Mouse (Mus musculus): Measurements from ENCODE around the gene Dlgap4. TPM values are rescaled to one million over a fixed set of nuclear protein-coding genes. Genes with fewer than 3 reads are reported as not detected.
A peak's percentile ranks its signal among the peaks of the same experiment; 100 is the strongest.

Dlgap4 gene
- polyA plus RNA-seq, 1 experiment from 2014 or later, result 137 TPM

- Histone ChIP-seq H3K9ac (peak overlapping the region; percentile 98), H3K4me2 (replicated peaks) (peak overlapping the region; percentile 81), H3K4me1 (peaks cover 55% of the 10 kb centered on the region), H3K9me3 (no peaks in the 10 kb centered on the region), H3K4me3 (peak overlapping the region; percentile 95), H3K27ac (peak overlapping the region; percentile 82; the same call in 1 of the 2 replicates), H3K27me3 (no peaks in the 10 kb centered on the region), H3K36me3 (no peaks in the 10 kb centered on the region)
- WGBS, result 86% methylated on average over 8 of the region's 8 CpGs
- ATAC-seq (ENCODE audit: insufficient number of reproducible peaks, insufficient read depth, low FRiP score, low TSS enrichment), result no peak
Observed at GRCm38 (mm10) chr2:156719549-156720312, 106.2 kb downstream of the Dlgap4 start.

GRCm38 (mm10) chr2:156720313-156720674 is 106.8 kb downstream of the Dlgap4 start:
- 1% methylated on average over 10 of the region's 10 CpGs for WGBS
- H3K36me3 ChIP-seq, result no peaks in the 10 kb centered on the region

GRCm38 (mm10) chr2:156720675-156721553 is 107.4 kb downstream of the Dlgap4 start:
- Histone ChIP-seq H3K4me2 (replicated peaks) (peak overlapping the region; percentile 81), H3K9me3 (no peaks in the 10 kb centered on the region), H3K36me3 (no peaks in the 10 kb centered on the region), H3K4me3 (peak overlapping the region; percentile 95), H3K9ac (peak overlapping the region; percentile 98), H3K4me1 (peaks cover 67% of the 10 kb centered on the region), H3K27me3 (no peaks in the 10 kb centered on the region), H3K27ac (peak overlapping the region; percentile 89)
- peak; percentile 81 for ATAC-seq (ENCODE audit: insufficient number of reproducible peaks, insufficient read depth, low FRiP score, low TSS enrichment)
- WGBS, result under 1% methylated on average over 85 of the region's 114 CpGs

More at GRCm38 (mm10) chr2:156720313-156720674, 106.8 kb downstream of the Dlgap4 start:
- Histone ChIP-seq H3K4me1 (peaks cover 60% of the 10 kb centered on the region), H3K27ac (peak overlapping the region; percentile 82), H3K9me3 (no peaks in the 10 kb centered on the region), H3K9ac (peak overlapping the region; percentile 98), H3K4me3 (peak overlapping the region; percentile 95), H3K4me2 (replicated peaks) (peak overlapping the region; percentile 81), H3K27me3 (no peaks in the 10 kb centered on the region)
- no peak for ATAC-seq (ENCODE audit: insufficient number of reproducible peaks, insufficient read depth, low FRiP score, low TSS enrichment)

- Histone ChIP-seq H3K27me3 (no peaks in the 10 kb centered on the region), H3K4me1 (peaks cover 73% of the 10 kb centered on the region), H3K9ac (peak overlapping the region; percentile 98), H3K4me2 (replicated peaks) (peak overlapping the region; percentile 81), H3K9me3 (no peaks in the 10 kb centered on the region), H3K27ac (peak overlapping the region; percentile 89), H3K4me3 (peak overlapping the region; percentile 95), H3K36me3 (no peaks in the 10 kb centered on the region)
- under 1% methylated on average over 17 of the region's 17 CpGs for WGBS
- no peak for ATAC-seq (ENCODE audit: insufficient number of reproducible peaks, insufficient read depth, low FRiP score, low TSS enrichment)
Observed at GRCm38 (mm10) chr2:156721554-156722070, 108.1 kb downstream of the Dlgap4 start.

- Histone ChIP-seq H3K4me3 (peak overlapping the region; percentile 95), H3K4me2 (replicated peaks) (peak overlapping the region; percentile 81), H3K27me3 (no peaks in the 10 kb centered on the region), H3K9ac (peak overlapping the region; percentile 98), H3K9me3 (no peaks in the 10 kb centered on the region), H3K27ac (peak overlapping the region; percentile 89), H3K36me3 (no peaks in the 10 kb centered on the region), H3K4me1 (peaks cover 73% of the 10 kb centered on the region)
- peak; percentile 16; the same call in 1 of the 2 replicates for ATAC-seq (ENCODE audit: insufficient number of reproducible peaks, insufficient read depth, low FRiP score, low TSS enrichment)
- WGBS, result under 1% methylated on average over 15 of the region's 15 CpGs
Observed at GRCm38 (mm10) chr2:156722071-156722575, 108.6 kb downstream of the Dlgap4 start.

- Histone ChIP-seq H3K4me3 (peak overlapping the region; percentile 95), H3K4me2 (replicated peaks) (peak overlapping the region; percentile 81), H3K4me1 (peaks cover 69% of the 10 kb centered on the region), H3K9me3 (no peaks in the 10 kb centered on the region), H3K27ac (no peak overlapping the region), H3K36me3 (no peaks in the 10 kb centered on the region), H3K9ac (0 out of 2 replicates have a peak overlapping the region, but pooled peaks have one; percentile 98), H3K27me3 (no peaks in the 10 kb centered on the region)
- WGBS, result 60% methylated on average over 5 of the region's 5 CpGs
- ATAC-seq (ENCODE audit: insufficient number of reproducible peaks, insufficient read depth, low FRiP score, low TSS enrichment), result no peak
Observed at GRCm38 (mm10) chr2:156722752-156723151, 109.2 kb downstream of the Dlgap4 start.

- Histone ChIP-seq H3K4me1 (peaks cover 57% of the 10 kb centered on the region), H3K27ac (no peak overlapping the region), H3K27me3 (no peaks in the 10 kb centered on the region), H3K36me3 (peaks cover 4% of the 10 kb centered on the region; the same call in 1 of the 2 replicates), H3K9me3 (no peaks in the 10 kb centered on the region), H3K9ac (no peak overlapping the region), H3K4me3 (no peak overlapping the region), H3K4me2 (replicated peaks) (no peak overlapping the region)
- no peak for ATAC-seq (ENCODE audit: insufficient number of reproducible peaks, insufficient read depth, low FRiP score, low TSS enrichment)
- WGBS, result 63% methylated on average over 1 of the region's 1 CpGs
Observed at GRCm38 (mm10) chr2:156723899-156724523, 110.5 kb downstream of the Dlgap4 start.

GRCm38 (mm10) chr2:156724871-156725270 is 111.4 kb downstream of the Dlgap4 start:
- peaks cover 5% of the 10 kb centered on the region; the same call in 1 of the 2 replicates for H3K36me3 ChIP-seq
- H3K4me1 ChIP-seq, result peaks cover 60% of the 10 kb centered on the region
- no peaks in the 10 kb centered on the region for H3K9me3 ChIP-seq
- H3K4me2 ChIP-seq (replicated peaks), result no peak overlapping the region; the same call in 1 of the 2 replicates
- H3K9ac ChIP-seq, result no peak overlapping the region
- 62% methylated on average over 4 of the region's 4 CpGs for WGBS
- no peak overlapping the region for H3K27ac ChIP-seq
- H3K4me3 ChIP-seq, result no peak overlapping the region
- ATAC-seq (ENCODE audit: insufficient number of reproducible peaks, insufficient read depth, low FRiP score, low TSS enrichment), result no peak
- no peaks in the 10 kb centered on the region for H3K27me3 ChIP-seq

GRCm38 (mm10) chr2:156726344-156726743 is 112.8 kb downstream of the Dlgap4 start:
- Histone ChIP-seq H3K4me2 (replicated peaks) (peak overlapping the region; percentile 18), H3K4me1 (peaks cover 68% of the 10 kb centered on the region), H3K36me3 (peaks cover 5% of the 10 kb centered on the region; the same call in 1 of the 2 replicates), H3K9ac (no peak overlapping the region), H3K9me3 (no peaks in the 10 kb centered on the region), H3K27ac (peak overlapping the region; percentile 54; the same call in 1 of the 2 replicates), H3K4me3 (no peak overlapping the region), H3K27me3 (no peaks in the 10 kb centered on the region)
- WGBS, result 16% methylated on average over 7 of the region's 7 CpGs
- ATAC-seq (ENCODE audit: insufficient number of reproducible peaks, insufficient read depth, low FRiP score, low TSS enrichment), result no peak

- no peak for ATAC-seq (ENCODE audit: insufficient number of reproducible peaks, insufficient read depth, low FRiP score, low TSS enrichment)
Observed at GRCm38 (mm10) chr2:156726878-156727277, 113.4 kb downstream of the Dlgap4 start.

More at GRCm38 (mm10) chr2:156726878-156727277, 113.4 kb downstream of the Dlgap4 start:
- Histone ChIP-seq H3K4me2 (replicated peaks) (peak overlapping the region; percentile 18; the same call in 1 of the 2 replicates), H3K27ac (peak overlapping the region; percentile 41; the same call in 1 of the 2 replicates), H3K4me3 (no peak overlapping the region), H3K9me3 (no peaks in the 10 kb centered on the region), H3K36me3 (peaks cover 5% of the 10 kb centered on the region; the same call in 1 of the 2 replicates), H3K4me1 (peaks cover 74% of the 10 kb centered on the region), H3K9ac (no peak overlapping the region), H3K27me3 (no peaks in the 10 kb centered on the region)
- 41% methylated on average over 3 of the region's 3 CpGs for WGBS
